Mouse (Mus musculus) cerebellum, adult 2 months (tissue): ENCODE results near the gene Sugp2.

Experiments used
- CTCF ChIP-seq: fragments of 200-500 bp; IDR thresholded peaks from 2 replicates; pipeline ENCODE4 v1.5.1; 2011; ENCODE audit warnings: low read depth, mild to moderate bottlenecking, control low read depth, low read length, moderate library complexity, borderline replicate concordance; ENCODE audit not compliant: insufficient read depth
- POLR2A ChIP-seq: fragments of 200-500 bp; IDR thresholded peaks from 2 replicates; pipeline ENCODE4 v1.6.1; 2011; ENCODE audit warnings: low read length, control low read depth, borderline replicate concordance; ENCODE audit not compliant: insufficient read depth

DNA sequence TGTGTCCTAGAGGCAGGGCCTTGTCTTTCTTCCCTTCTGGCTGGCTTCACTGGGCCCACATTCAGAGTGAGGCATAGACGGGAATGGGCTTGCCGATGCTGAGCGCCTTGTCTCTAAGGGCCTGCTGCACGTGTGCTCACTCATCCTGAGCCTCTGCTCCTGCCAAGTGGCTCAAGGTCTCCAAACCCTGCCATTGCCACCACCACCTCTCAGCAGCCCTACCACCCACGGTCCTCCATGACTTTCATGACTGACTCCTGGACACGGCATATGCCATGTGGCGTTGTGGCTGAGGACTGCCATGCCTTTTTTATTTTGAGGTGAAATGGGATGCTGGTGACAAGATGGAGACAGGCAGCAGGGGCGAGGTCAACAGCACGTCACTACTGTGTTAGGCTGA, 3.2 kb upstream of the Sugp2 start:
- TF ChIP-seq CTCF (no peak), POLR2A (no peak)
